Mouse (Mus musculus) lung, embryonic 14.5 days (tissue): Measurements from ENCODE around the gene Spats2. TPM values are rescaled to one million over a fixed set of nuclear protein-coding genes. Genes with fewer than 3 reads are reported as not detected.

ENCODE experiments used
- ATAC-seq: fragments of 200-750 bp; cut with Nextera tagmentation; 2 replicates; pipeline ENCODE4 v1.8.0; 2017; ENCODE audit warnings: mild to moderate bottlenecking, moderate TSS enrichment, moderate library complexity; ENCODE audit not compliant: insufficient read depth
- DNase-seq: peaks from one replicate; pipeline ENCODE4 v3.0.0-alpha.2; 2015
- H3K27ac ChIP-seq: fragments of 300-500 bp; sonication (generic); 2 replicates; pipeline ENCODE4 v1.5.1; 2014; ENCODE audit warnings: low read depth, mild to moderate bottlenecking, moderate library complexity
- H3K27me3 ChIP-seq: fragments of 300-500 bp; sonication (generic); 2 replicates; pipeline ENCODE4 v1.6.1; 2014; ENCODE audit warnings: low read length, control low read depth; ENCODE audit not compliant: insufficient read depth
- H3K36me3 ChIP-seq: fragments of 300-500 bp; sonication (generic); 2 replicates; pipeline ENCODE4 v1.6.1; 2014; ENCODE audit warnings: control low read depth; ENCODE audit not compliant: insufficient read depth
- H3K4me1 ChIP-seq: fragments of 300-500 bp; sonication (generic); 2 replicates; pipeline ENCODE4 v1.6.1; 2014; ENCODE audit warnings: antibody characterized with exemption, control low read depth; ENCODE audit not compliant: insufficient read depth
- H3K4me2 ChIP-seq: fragments of 300-500 bp; sonication (generic); 2 replicates; pipeline ENCODE4 v1.6.1; 2014; ENCODE audit warnings: mild to moderate bottlenecking
- H3K4me3 ChIP-seq: fragments of 300-500 bp; sonication (generic); 2 replicates; pipeline ENCODE4 v1.5.1; 2014; ENCODE audit warnings: low read depth, low read length
- H3K9ac ChIP-seq: fragments of 300-500 bp; sonication (generic); 2 replicates; pipeline ENCODE4 v1.6.1; 2014
- H3K9me3 ChIP-seq: fragments of 300-500 bp; sonication (generic); 2 replicates; pipeline ENCODE4 v1.6.1; 2016; ENCODE audit warnings: low read depth, low read length, control low read depth
- CTCF ChIP-seq: IDR thresholded peaks from 2 replicates; pipeline ENCODE4 v1.5.1; 2016; ENCODE audit warnings: antibody characterized with exemption, low read depth
- WGBS: fragments of 180-500 bp; shearing (Covaris S2); extraction: QIAGEN DNeasy Blood & Tissue Kit; methylation state at CpG from one replicate; pipeline ENCODE4 v1.1.7; 2014; 5-methylcytosine and 5-hydroxymethylcytosine counted together
- microRNA-seq: library from miRNA; unstranded; fragments of <30 nt; microRNA quantifications from one replicate; pipeline ENCODE4, GENCODE M21; 2016; ENCODE audit warnings: borderline number of aligned reads
- polyA plus RNA-seq: library from polyadenylated mRNA; unstranded; fragments of >200 nt; fragmentation: Nextera tagmentation; extraction: Ambion mirVana; gene quantifications from 2 replicates; pipeline ENCODE4 v1.2.1, GENCODE M21; 2014

Gene Spats2
- polyA plus RNA-seq, 1 experiment from 2014 or later: 39.7 TPM

DNA sequence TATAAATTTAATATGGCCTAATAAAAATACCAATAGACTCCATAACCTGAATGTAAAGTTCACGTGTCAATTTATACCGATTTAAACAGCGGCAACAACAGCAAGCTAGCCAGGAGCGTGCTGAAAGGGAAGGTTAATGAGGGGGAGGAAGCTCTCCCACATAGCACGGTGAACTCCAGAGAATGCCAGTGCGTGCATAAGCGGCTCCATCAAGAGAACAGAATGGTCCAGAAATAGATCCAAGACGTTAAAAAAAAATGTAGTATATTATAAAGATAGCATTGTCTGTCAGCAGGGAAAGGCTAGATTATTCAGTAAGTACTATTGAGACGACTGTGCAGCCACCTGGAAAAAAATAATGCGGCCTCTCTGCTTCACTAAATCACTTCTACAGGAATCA is 137.0 kb downstream of the Spats2 start:
- no peak for TF ChIP-seq CTCF
- 64% methylated on average over 10 of the region's 10 CpGs for WGBS
- Histone ChIP-seq H3K36me3 (no peaks in the 10 kb centered on the region), H3K4me2 (no peak overlapping the region), H3K4me1 (no peaks in the 10 kb centered on the region), H3K9ac (no peak overlapping the region), H3K4me3 (no peak overlapping the region), H3K9me3 (no peaks in the 10 kb centered on the region), H3K27ac (no peak overlapping the region), H3K27me3 (no peaks in the 10 kb centered on the region)
- DNase-seq: no peak
- ATAC-seq: no peak

Small RNA genes within 50 kb of the gene (microRNA-seq; reads per million reads assigned to microRNA genes)
- gene Mir6960: 0.95 reads per million

Other genes starting within 250 kb of the Spats2 start
- gene Rhebl1, start 231.4 kb upstream of the Spats2 start, polyA plus RNA-seq: 8.5 and 9.5 TPM in 2 replicates
- 1.0 and 1.3 TPM in 2 replicates for gene Dhh, start 227.4 kb upstream of the Spats2 start, polyA plus RNA-seq
- gene Lmbr1l, start 207.7 kb upstream of the Spats2 start, polyA plus RNA-seq: 4.5 and 5.5 TPM in 2 replicates
- gene Tuba1b, start 191.4 kb upstream of the Spats2 start, polyA plus RNA-seq: 2,161 and 2,216 TPM in 2 replicates
- gene Gm49450, start 172.4 kb upstream of the Spats2 start, polyA plus RNA-seq: not detected in 2 replicates
- gene Tuba1a, start 172.2 kb upstream of the Spats2 start, polyA plus RNA-seq: 1,129 and 1,167 TPM in 2 replicates
- 224 and 232 TPM in 2 replicates for gene Tuba1c, start 96.0 kb upstream of the Spats2 start, polyA plus RNA-seq
- gene Prph, start 70.7 kb upstream of the Spats2 start, polyA plus RNA-seq: 0.91 and 1.8 TPM in 2 replicates
- gene Troap, start 51.3 kb upstream of the Spats2 start, polyA plus RNA-seq: 33.4 and 35.1 TPM in 2 replicates
- gene C1ql4, start 38.1 kb upstream of the Spats2 start, polyA plus RNA-seq: not detected in 2 replicates
- 0.42 and 0.78 TPM in 2 replicates for gene Dnajc22, start 32.7 kb upstream of the Spats2 start, polyA plus RNA-seq
- 0.37 and 0.60 TPM in 2 replicates for gene Kcnh3, start 98.9 kb downstream of the Spats2 start, polyA plus RNA-seq
- gene Mcrs1, start 126.0 kb downstream of the Spats2 start, polyA plus RNA-seq: 142 and 155 TPM in 2 replicates
- gene Prpf40b, start 169.2 kb downstream of the Spats2 start, polyA plus RNA-seq: 48.3 and 59.1 TPM in 2 replicates
- 0.05 and 0.15 TPM in 2 replicates for gene Fam186b, start 170.0 kb downstream of the Spats2 start, polyA plus RNA-seq
- gene Fmnl3, start 244.6 kb downstream of the Spats2 start, polyA plus RNA-seq: 31.7 and 33.5 TPM in 2 replicates